Mouse (Mus musculus): ENCODE data around the gene Ift88. TPM values are rescaled to one million over a fixed set of nuclear protein-coding genes. Genes with fewer than 3 reads are reported as not detected.

The Ift88 gene
- total RNA-seq (2023): 5.6 TPM

GRCm38 (mm10) chr14:57423432-57424211 lies at the start of gene Ift88:
Ift88 (plus strand) TSS chr14:57424062.

GRCm38 (mm10) chr14:57398065-57398757 lies 25.7 kb upstream of the Ift88 start, which contains the start of gene Cryl1:
Cryl1 (minus strand) TSS chr14:57398529.

GRCm38 (mm10) chr14:57524671-57525387 lies 101.0 kb downstream of the Ift88 start, which contains the start of gene Il17d:
Il17d (plus strand) TSS chr14:57524777.

Other genes starting within 250 kb of the Ift88 start
- gene Cryl1, start 25.5 kb upstream of the Ift88 start, total RNA-seq (2023): 11.3 TPM
- gene Il17d, start 100.7 kb downstream of the Ift88 start, total RNA-seq (2023): not detected
- 14.3 TPM for gene Eef1akmt1, start 147.6 kb downstream of the Ift88 start, total RNA-seq (2023)
- 38.0 TPM for gene Xpo4, start 241.4 kb downstream of the Ift88 start, total RNA-seq (2023)